Mouse (Mus musculus) myocyte (in vitro differentiated cells): ENCODE results near the gene Rnf144a.

Experiments
- MYOD1 ChIP-seq, 3 experiments: IDR thresholded peaks; one replicate each; pipeline ENCODE4 v1.6.1; 2011; ENCODE audit warnings: control low read depth in 2 of 3, low read depth in 2 of 3, mild to moderate bottlenecking in 2 of 3, moderate library complexity in 1 of 3; ENCODE audit not compliant: insufficient read length in 2 of 3, control insufficient read depth in 1 of 3
- POLR2A ChIP-seq: IDR thresholded peaks from one replicate; pipeline ENCODE4 v1.6.1; 2011; ENCODE audit warnings: low read depth, mild to moderate bottlenecking, control low read depth, moderate library complexity; ENCODE audit not compliant: insufficient read length
- POLR2AphosphoS2 ChIP-seq: IDR thresholded peaks from one replicate; pipeline ENCODE4 v1.6.1; 2011; ENCODE audit warnings: low read depth, control low read depth; ENCODE audit not compliant: insufficient read length
- USF1 ChIP-seq: IDR thresholded peaks from one replicate; pipeline ENCODE4 v1.6.1; 2011; ENCODE audit warnings: low read depth, mild to moderate bottlenecking, control low read depth, moderate library complexity

DNA sequence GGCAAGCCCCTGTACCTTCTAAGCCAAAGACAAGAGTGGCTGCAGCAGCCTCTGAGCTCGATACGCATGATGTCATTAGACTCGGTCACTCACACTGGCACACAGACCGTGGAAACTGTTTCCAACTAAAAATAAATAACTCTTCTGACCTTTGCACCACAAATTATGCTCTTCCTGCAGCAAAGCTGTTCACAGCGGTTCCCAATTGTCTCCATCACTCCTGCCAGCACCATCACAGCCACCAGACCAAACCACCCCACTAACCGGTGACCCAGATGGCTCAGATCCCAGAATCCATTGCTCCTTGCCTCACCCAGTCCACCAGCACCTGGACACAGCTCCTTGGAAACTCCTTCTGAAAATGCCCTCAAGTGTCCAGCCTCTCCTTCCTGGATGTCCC lies 27.5 kb downstream of the Rnf144a start:
- no peak for TF ChIP-seq POLR2AphosphoS2
- no peak for TF ChIP-seq MYOD1 (IDR thresholded peaks at IDR 0.05; ENCODE audit: control insufficient read depth in 1 of 3, insufficient read length in 2 of 3, low read depth in 2 of 3)
- TF ChIP-seq POLR2A = no peak
- no peak for TF ChIP-seq USF1
